Mouse (Mus musculus): ENCODE results near the gene Srsf12. TPM values are rescaled to one million over a fixed set of nuclear protein-coding genes. Genes with fewer than 3 reads are reported as not detected.

The Srsf12 gene
- 2.9 TPM for polyA plus RNA-seq (2017; shearing (Covaris generic))

DNA sequence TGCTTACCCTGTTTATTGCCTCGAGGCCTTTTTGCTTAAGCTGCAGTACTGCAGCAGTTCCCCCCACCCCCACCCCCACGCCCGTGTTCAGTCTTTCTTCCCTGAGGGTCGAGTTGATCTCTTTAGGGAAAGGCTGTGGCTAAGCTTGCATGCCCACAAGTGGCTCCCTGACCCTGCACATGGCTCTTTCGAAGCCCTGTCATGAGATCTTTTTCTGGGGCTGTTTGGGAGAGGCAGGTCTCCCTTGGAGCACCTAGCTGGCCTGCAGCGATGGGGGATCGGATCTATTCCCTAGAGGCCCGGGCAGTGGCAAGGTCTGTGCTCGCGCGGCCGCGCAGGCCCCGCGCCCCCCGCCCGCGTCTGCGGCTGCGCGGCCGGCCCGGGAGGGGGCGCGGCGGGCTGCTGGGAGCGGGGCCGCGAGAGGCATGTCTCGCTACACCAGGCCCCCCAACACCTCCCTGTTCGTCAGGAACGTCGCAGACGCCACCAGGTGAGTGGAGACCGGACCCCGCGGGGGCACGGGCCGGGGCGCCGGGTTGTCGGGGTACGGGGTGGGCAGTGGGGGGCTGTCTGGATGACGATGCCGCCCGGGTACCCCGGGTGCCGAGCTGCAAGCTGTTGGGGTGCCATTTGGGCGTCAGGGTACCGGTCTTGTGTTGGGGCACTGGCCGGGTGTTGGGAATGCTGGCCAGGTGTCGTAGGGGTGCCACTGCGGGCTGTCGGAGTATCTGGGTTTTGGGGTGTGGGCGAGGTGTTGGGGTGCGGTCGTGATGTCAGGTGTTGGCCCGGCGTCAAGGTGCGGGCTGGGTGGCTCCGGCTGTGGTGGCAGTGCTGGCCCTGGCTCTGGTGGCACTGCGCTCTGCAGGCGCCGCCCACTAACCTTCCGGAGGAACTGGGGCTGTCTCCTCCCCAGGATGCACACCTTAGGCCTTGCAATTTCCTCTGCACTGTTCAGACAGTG is at the start of gene Srsf12:
Gene Srsf12, plus strand, starts transcription at position 111 of the 961 bp plus-strand sequence.

DNA sequence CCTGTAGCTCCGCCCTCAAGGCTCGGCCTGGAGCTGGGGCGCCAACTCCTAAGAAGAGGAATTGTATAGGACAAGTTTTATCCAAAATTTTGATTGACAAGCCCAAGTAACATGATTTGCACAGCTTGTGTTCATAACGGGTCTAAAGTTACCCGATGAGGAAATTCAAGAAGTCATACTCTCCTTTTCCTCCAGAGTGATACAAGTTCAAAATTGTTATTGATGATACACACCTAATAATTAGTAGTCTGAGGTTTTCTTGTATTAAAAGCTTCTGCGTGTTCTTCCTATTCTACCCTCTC is 19.1 kb upstream of the Srsf12 start, which contains the start of gene Pm20d2:
Gene Pm20d2, minus strand, starts transcription at position 3 of the 302 bp plus-strand sequence.

Other genes with a start within 250 kb of the Srsf12 start
- 11.7 TPM for gene Rragd, start 226.0 kb upstream of the Srsf12 start, polyA plus RNA-seq (2017; shearing (Covaris generic))
- gene Ube2j1, start 177.6 kb upstream of the Srsf12 start, polyA plus RNA-seq (2017; shearing (Covaris generic)), result 68.5 TPM
- 22.5 TPM for gene Gabrr2, start 146.0 kb upstream of the Srsf12 start, polyA plus RNA-seq (2017; shearing (Covaris generic))
- gene Gabrr1, start 76.5 kb upstream of the Srsf12 start, polyA plus RNA-seq (2017; shearing (Covaris generic)), result not detected
- not detected for gene Pm20d2, start 19.3 kb upstream of the Srsf12 start, polyA plus RNA-seq (2017; shearing (Covaris generic))
- gene Pnrc1, start 81.2 kb downstream of the Srsf12 start, polyA plus RNA-seq (2017; shearing (Covaris generic)), result 68.8 TPM
- 70.1 TPM for gene Rngtt, start 101.3 kb downstream of the Srsf12 start, polyA plus RNA-seq (2017; shearing (Covaris generic))